Mouse (Mus musculus) adrenal gland, postnatal 14 days (tissue): ENCODE results near the gene Map3k12. TPM values are rescaled to one million over a fixed set of nuclear protein-coding genes. Genes with fewer than 3 reads are reported as not detected.
A peak's percentile ranks its signal among the peaks of the same experiment; 100 is the strongest.

Experiments used
- DNase-seq: peaks from one replicate; pipeline ENCODE4 v3.0.0; 2021; ENCODE audit warnings: mixed read lengths
- total RNA-seq: library from RNA; stranded (reverse); gene quantifications from 2 replicates; pipeline ENCODE4 v1.2.3, GENCODE M21; 2021

Map3k12 gene
- total RNA-seq, 1 experiment from 2014 or later = 8.2 TPM

GRCm38 (mm10) chr15:102519211-102520141 is 2.6 kb upstream of the Map3k12 start:
- no peak for DNase-seq

- DNase-seq = no peak
These were observed 2.0 kb upstream of the Map3k12 start for GRCm38 (mm10) chr15:102518859-102519201.

GRCm38 (mm10) chr15:102517976-102518858 is 1.4 kb upstream of the Map3k12 start, which contains the start of gene Tarbp2:
Gene Tarbp2, plus strand, starts transcription at chr15:102518192.
- peak; percentile 100 for DNase-seq

GRCm38 (mm10) chr15:102517631-102517975 is 739 bp upstream of the Map3k12 start:
- DNase-seq = no peak

GRCm38 (mm10) chr15:102516293-102516692 is 571 bp downstream of the Map3k12 start:
- no peak for DNase-seq

- no peak for DNase-seq
These were observed 1.1 kb downstream of the Map3k12 start for GRCm38 (mm10) chr15:102515791-102516190.

- no peak for DNase-seq
These were observed 1.6 kb downstream of the Map3k12 start for GRCm38 (mm10) chr15:102515261-102515660.

- no peak for DNase-seq
These were observed 3.9 kb downstream of the Map3k12 start for GRCm38 (mm10) chr15:102513004-102513403.

GRCm38 (mm10) chr15:102512471-102512870 is 4.4 kb downstream of the Map3k12 start:
- DNase-seq = no peak

GRCm38 (mm10) chr15:102512010-102512409 is 4.9 kb downstream of the Map3k12 start:
- DNase-seq = no peak

GRCm38 (mm10) chr15:102511285-102511833 is 5.5 kb downstream of the Map3k12 start:
- no peak for DNase-seq

GRCm38 (mm10) chr15:102510590-102511284 is 6.1 kb downstream of the Map3k12 start:
- DNase-seq = peak; percentile 94

- peak; percentile 45 for DNase-seq
These were observed 6.8 kb downstream of the Map3k12 start for GRCm38 (mm10) chr15:102510110-102510509.

- DNase-seq = no peak
These were observed 8.5 kb downstream of the Map3k12 start for GRCm38 (mm10) chr15:102508336-102508735.

- DNase-seq = no peak
These were observed 9.3 kb downstream of the Map3k12 start for GRCm38 (mm10) chr15:102507561-102507960.

- no peak for DNase-seq
These were observed 10.0 kb downstream of the Map3k12 start for GRCm38 (mm10) chr15:102506864-102507263.

GRCm38 (mm10) chr15:102506464-102506830 is 10.4 kb downstream of the Map3k12 start:
- DNase-seq = no peak

- DNase-seq = no peak
These were observed 10.9 kb downstream of the Map3k12 start for GRCm38 (mm10) chr15:102505770-102506463.

- no peak for DNase-seq
These were observed 11.6 kb downstream of the Map3k12 start for GRCm38 (mm10) chr15:102505073-102505769.

- DNase-seq = no peak
These were observed 12.7 kb downstream of the Map3k12 start for GRCm38 (mm10) chr15:102503924-102504782.
